Comparison of ENCODE assay signal across 8 mouse cellular contexts in the genomic region with DNA sequence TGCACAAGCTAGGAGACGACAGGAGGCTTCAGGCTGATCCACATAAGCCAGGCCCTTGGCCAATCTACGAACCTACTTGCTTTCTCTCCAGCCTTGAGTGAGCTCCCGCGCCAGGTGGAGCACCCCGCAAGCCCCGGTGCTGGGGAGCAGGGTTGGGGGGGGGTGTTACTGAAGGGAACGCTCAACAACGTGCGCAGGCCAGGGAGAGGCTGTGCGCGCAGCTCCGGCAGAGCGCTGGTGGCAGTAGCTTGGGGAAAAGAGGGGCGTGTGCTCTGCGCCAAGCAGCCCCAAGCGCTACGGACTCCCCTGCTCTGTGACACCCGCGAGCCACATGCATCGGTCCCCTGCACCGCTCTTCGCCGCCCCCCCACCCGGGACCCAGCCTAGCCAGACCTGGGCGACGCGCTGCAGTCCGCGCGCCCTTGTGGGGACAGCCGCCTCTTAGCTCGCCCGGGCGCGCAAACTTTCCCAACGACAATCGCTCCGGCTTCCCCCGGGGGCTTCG.
DNase-seq lines count a peak whose midpoint lies in the region; ATAC-seq and TF ChIP-seq lines count a peak whose summit lies in the region.

No protein-coding gene starts in this region.

- no peaks in the 10 kb centered on the region for H3K9me3 ChIP-seq in forebrain, embryonic 12.5 days
- no peaks in the 10 kb centered on the region for H3K9me3 ChIP-seq in hindbrain, embryonic 15.5 days
- H3K9me3 ChIP-seq in liver, embryonic 11.5 days (ENCODE audit: control insufficient read depth, low read length), result no peaks in the 10 kb centered on the region

- no peak for TF ChIP-seq POLR2A in bone marrow macrophage, adult 2 months (IDR thresholded peaks at IDR 0.05; ENCODE audit: borderline replicate concordance, low read depth, low read length)

- ATAC-seq in forebrain, embryonic 12.5 days (ENCODE audit: low FRiP score), result peak; percentile 64
- peak; percentile 80 for ATAC-seq in hindbrain, embryonic 15.5 days (ENCODE audit: low FRiP score, low read depth)
- peak; percentile 57; the same call in 1 of the 2 replicates for ATAC-seq in liver, embryonic 11.5 days (replicated peaks; ENCODE audit: low FRiP score)

- peaks cover 4% of the 10 kb centered on the region; the same call in 1 of the 2 replicates for H3K4me1 ChIP-seq in bone marrow macrophage, adult 2 months (ENCODE audit: control insufficient read depth, insufficient read depth, low read length)
- peaks cover 16% of the 10 kb centered on the region for H3K4me1 ChIP-seq in forebrain, embryonic 12.5 days
- peaks cover 27% of the 10 kb centered on the region for H3K4me1 ChIP-seq in hindbrain, embryonic 15.5 days (replicated peaks)
- peaks cover 6% of the 10 kb centered on the region for H3K4me1 ChIP-seq in liver, embryonic 11.5 days (replicated peaks; ENCODE audit: control insufficient read depth, insufficient read depth, low read length)

- H3K27me3 ChIP-seq in forebrain, embryonic 12.5 days, result peaks cover 34% of the 10 kb centered on the region
- H3K27me3 ChIP-seq in hindbrain, embryonic 15.5 days, result peaks cover 6% of the 10 kb centered on the region; the same call in 1 of the 2 replicates
- peaks cover 34% of the 10 kb centered on the region for H3K27me3 ChIP-seq in liver, embryonic 11.5 days (replicated peaks; ENCODE audit: control insufficient read depth, insufficient read depth, low read length)

- H3K36me3 ChIP-seq in forebrain, embryonic 12.5 days (replicated peaks), result no peaks in the 10 kb centered on the region
- H3K36me3 ChIP-seq in hindbrain, embryonic 15.5 days, result no peaks in the 10 kb centered on the region
- no peaks in the 10 kb centered on the region for H3K36me3 ChIP-seq in liver, embryonic 11.5 days (ENCODE audit: control insufficient read depth, insufficient read depth, low read length)

- peak overlapping the region; percentile 96 for H3K4me3 ChIP-seq in bone marrow macrophage, adult 2 months (ENCODE audit: insufficient read depth, low read length)
- H3K4me3 ChIP-seq in forebrain, embryonic 12.5 days (replicated peaks), result peak overlapping the region; percentile 77
- peak overlapping the region; percentile 92 for H3K4me3 ChIP-seq in hindbrain, embryonic 15.5 days
- H3K4me3 ChIP-seq in liver, embryonic 11.5 days (ENCODE audit: low read depth, low read length), result peak overlapping the region; percentile 65

- peak overlapping the region; percentile 78 for H3K9ac ChIP-seq in forebrain, embryonic 12.5 days
- H3K9ac ChIP-seq in hindbrain, embryonic 15.5 days, result peak overlapping the region; percentile 91
- peak overlapping the region; percentile 55 for H3K9ac ChIP-seq in liver, embryonic 11.5 days (ENCODE audit: low read depth, low read length)

- no peak overlapping the region for H3K27ac ChIP-seq in bone marrow macrophage, adult 2 months (ENCODE audit: insufficient read depth, low read depth, low read length)
- H3K27ac ChIP-seq in forebrain, embryonic 12.5 days, result no peak overlapping the region
- H3K27ac ChIP-seq in hindbrain, embryonic 15.5 days (replicated peaks), result peak overlapping the region; percentile 94
- peak overlapping the region; percentile 40 for H3K27ac ChIP-seq in liver, embryonic 11.5 days (ENCODE audit: low read depth, low read length)

- WGBS in forebrain, embryonic 12.5 days, result under 1% methylated on average over 40 of the region's 40 CpGs
- WGBS in hindbrain, embryonic 15.5 days, result 1% methylated on average over 40 of the region's 40 CpGs
- WGBS in liver, embryonic 11.5 days, result 1% methylated on average over 40 of the region's 40 CpGs

- TF ChIP-seq CTCF in bone marrow macrophage, adult 2 months (IDR thresholded peaks at IDR 0.05; ENCODE audit: low read depth, low read length), result no peak

- DNase-seq in kidney, adult 11 months, result peak; percentile 14
- no peak for DNase-seq in kidney, adult 8-10 months
- DNase-seq in liver, embryonic 11.5 days (ENCODE audit: low spot score), result peak; percentile 50
- peak; percentile 20 for DNase-seq in retina, postnatal 7 days (ENCODE audit: low read depth, low spot score)
- DNase-seq in ovary, postnatal 14 days (ENCODE audit: low spot score), result no peak

- H3K4me2 ChIP-seq in forebrain, embryonic 12.5 days, result peak overlapping the region; percentile 98
- peak overlapping the region; percentile 99 for H3K4me2 ChIP-seq in hindbrain, embryonic 15.5 days
- peak overlapping the region; percentile 76 for H3K4me2 ChIP-seq in liver, embryonic 11.5 days

Comparison
In these comparisons a context has a peak if more than half of its experiments do, and no peak if none do; other contexts are left out.
1. DNase-seq: peak in kidney, adult 11 months (single experiment), liver, embryonic 11.5 days (single experiment) and retina, postnatal 7 days (single experiment); none in kidney, adult 8-10 months (0 of 2) and ovary, postnatal 14 days (single experiment).
2. H3K27ac ChIP-seq: peak in hindbrain, embryonic 15.5 days (single experiment) and liver, embryonic 11.5 days (single experiment); none in bone marrow macrophage, adult 2 months (single experiment) and forebrain, embryonic 12.5 days (single experiment).
3. Peak in every context shown above with its lines, with median percentiles within 50 percentile points of each other: H3K4me3 ChIP-seq, ATAC-seq, H3K4me2 ChIP-seq and H3K9ac ChIP-seq.